Mouse (Mus musculus): ENCODE measurements around the gene Pik3cg. TPM values are rescaled to one million over a fixed set of nuclear protein-coding genes. Genes with fewer than 3 reads are reported as not detected.

Pik3cg gene
- polyA plus RNA-seq, 1 experiment from 2014 or later = 21.7 TPM

GRCm38 (mm10) chr12:32215143-32215542 lies 6.7 kb upstream of the Pik3cg start:
- Histone ChIP-seq H3K4me3 (ENCODE audit: inconsistent target) (no peak overlapping the region), H3K27ac (peak overlapping the region; percentile 84), H3K36me3 (ENCODE audit: inconsistent target) (no peaks in the 10 kb centered on the region), H3K79me2 (ENCODE audit: inconsistent target) (no peaks in the 10 kb centered on the region)
- WGBS (ENCODE audit: missing documents) = 9% methylated on average over 6 of the region's 6 CpGs

GRCm38 (mm10) chr12:32212702-32213101 lies 4.2 kb upstream of the Pik3cg start:
- no peak overlapping the region for H3K4me3 ChIP-seq (ENCODE audit: inconsistent target)
- WGBS (ENCODE audit: missing documents) = 43% methylated on average over 5 of the region's 5 CpGs
- no peak overlapping the region for H3K27ac ChIP-seq
- H3K36me3 ChIP-seq (ENCODE audit: inconsistent target) = no peaks in the 10 kb centered on the region
- peaks cover 2% of the 10 kb centered on the region for H3K79me2 ChIP-seq (ENCODE audit: inconsistent target)

- WGBS (ENCODE audit: missing documents) = 91% methylated on average over 5 of the region's 5 CpGs
- H3K36me3 ChIP-seq (ENCODE audit: inconsistent target) = no peaks in the 10 kb centered on the region
- no peak overlapping the region for H3K4me3 ChIP-seq (ENCODE audit: inconsistent target)
- no peak overlapping the region for H3K27ac ChIP-seq
- peaks cover 7% of the 10 kb centered on the region for H3K79me2 ChIP-seq (ENCODE audit: inconsistent target)
Observed at GRCm38 (mm10) chr12:32212156-32212555, 3.7 kb upstream of the Pik3cg start.

GRCm38 (mm10) chr12:32211257-32211656 lies 2.8 kb upstream of the Pik3cg start:
- 96% methylated on average over 4 of the region's 4 CpGs for WGBS (ENCODE audit: missing documents)
- Histone ChIP-seq H3K79me2 (ENCODE audit: inconsistent target) (peaks cover 16% of the 10 kb centered on the region), H3K4me3 (ENCODE audit: inconsistent target) (no peak overlapping the region), H3K27ac (no peak overlapping the region), H3K36me3 (ENCODE audit: inconsistent target) (no peaks in the 10 kb centered on the region)

GRCm38 (mm10) chr12:32208951-32209350 lies 492 bp upstream of the Pik3cg start:
- peak overlapping the region; percentile 67 for H3K4me3 ChIP-seq (ENCODE audit: inconsistent target)
- 0% methylated on average over 1 of the region's 2 CpGs for WGBS (ENCODE audit: missing documents)

GRCm38 (mm10) chr12:32207141-32207540 lies 1.3 kb downstream of the Pik3cg start:
- Histone ChIP-seq H3K36me3 (ENCODE audit: inconsistent target) (peaks cover 23% of the 10 kb centered on the region; the same call in 1 of the 2 replicates), H3K4me3 (ENCODE audit: inconsistent target) (peak overlapping the region; percentile 67), H3K79me2 (ENCODE audit: inconsistent target) (peaks cover 58% of the 10 kb centered on the region), H3K27ac (peak overlapping the region; percentile 98)
- WGBS (ENCODE audit: missing documents) = 0% methylated on average over 3 of the region's 3 CpGs

More at GRCm38 (mm10) chr12:32208951-32209350, 492 bp upstream of the Pik3cg start:
- peaks cover 20% of the 10 kb centered on the region; the same call in 1 of the 2 replicates for H3K36me3 ChIP-seq (ENCODE audit: inconsistent target)
- H3K27ac ChIP-seq = peak overlapping the region; percentile 98
- peaks cover 39% of the 10 kb centered on the region for H3K79me2 ChIP-seq (ENCODE audit: inconsistent target)

GRCm38 (mm10) chr12:32203695-32204094 lies 4.8 kb downstream of the Pik3cg start:
- no peak overlapping the region for H3K27ac ChIP-seq
- peaks cover 23% of the 10 kb centered on the region; the same call in 1 of the 2 replicates for H3K36me3 ChIP-seq (ENCODE audit: inconsistent target)
- WGBS (ENCODE audit: missing documents) = 55% methylated on average over 8 of the region's 8 CpGs
- H3K79me2 ChIP-seq (ENCODE audit: inconsistent target) = peaks cover 71% of the 10 kb centered on the region
- no peak overlapping the region for H3K4me3 ChIP-seq (ENCODE audit: inconsistent target)

- no peak overlapping the region for H3K27ac ChIP-seq
- no peak overlapping the region for H3K4me3 ChIP-seq (ENCODE audit: inconsistent target)
- WGBS (ENCODE audit: missing documents) = 97% methylated on average over 5 of the region's 5 CpGs
- peaks cover 31% of the 10 kb centered on the region; the same call in 1 of the 2 replicates for H3K36me3 ChIP-seq (ENCODE audit: inconsistent target)
- peaks cover 68% of the 10 kb centered on the region for H3K79me2 ChIP-seq (ENCODE audit: inconsistent target)
Observed at GRCm38 (mm10) chr12:32202583-32202982, 5.9 kb downstream of the Pik3cg start.

GRCm38 (mm10) chr12:32201932-32202331 lies 6.5 kb downstream of the Pik3cg start:
- peaks cover 37% of the 10 kb centered on the region; the same call in 1 of the 2 replicates for H3K36me3 ChIP-seq (ENCODE audit: inconsistent target)
- no peak overlapping the region for H3K4me3 ChIP-seq (ENCODE audit: inconsistent target)
- H3K79me2 ChIP-seq (ENCODE audit: inconsistent target) = peaks cover 61% of the 10 kb centered on the region
- H3K27ac ChIP-seq = no peak overlapping the region
- 89% methylated on average over 7 of the region's 7 CpGs for WGBS (ENCODE audit: missing documents)

- Histone ChIP-seq H3K36me3 (ENCODE audit: inconsistent target) (peaks cover 45% of the 10 kb centered on the region; the same call in 1 of the 2 replicates), H3K27ac (no peak overlapping the region), H3K4me3 (ENCODE audit: inconsistent target) (no peak overlapping the region), H3K79me2 (ENCODE audit: inconsistent target) (peaks cover 53% of the 10 kb centered on the region)
- 95% methylated on average over 6 of the region's 6 CpGs for WGBS (ENCODE audit: missing documents)
Observed at GRCm38 (mm10) chr12:32201070-32201585, 7.3 kb downstream of the Pik3cg start.

- H3K4me3 ChIP-seq (ENCODE audit: inconsistent target) = no peak overlapping the region
- 44% methylated on average over 16 of the region's 16 CpGs for WGBS (ENCODE audit: missing documents)
- H3K36me3 ChIP-seq (ENCODE audit: inconsistent target) = peaks cover 47% of the 10 kb centered on the region
- H3K27ac ChIP-seq = no peak overlapping the region
- H3K79me2 ChIP-seq (ENCODE audit: inconsistent target) = peaks cover 47% of the 10 kb centered on the region
Observed at GRCm38 (mm10) chr12:32200387-32201069, 7.9 kb downstream of the Pik3cg start.

GRCm38 (mm10) chr12:32199422-32199821 lies 9.0 kb downstream of the Pik3cg start:
- peaks cover 36% of the 10 kb centered on the region for H3K79me2 ChIP-seq (ENCODE audit: inconsistent target)
- H3K27ac ChIP-seq = peak overlapping the region; percentile 21; the same call in 1 of the 2 replicates
- H3K4me3 ChIP-seq (ENCODE audit: inconsistent target) = no peak overlapping the region
- H3K36me3 ChIP-seq (ENCODE audit: inconsistent target) = peaks cover 46% of the 10 kb centered on the region
- WGBS (ENCODE audit: missing documents) = 14% methylated on average over 4 of the region's 4 CpGs

GRCm38 (mm10) chr12:32198025-32198424 lies 10.4 kb downstream of the Pik3cg start:
- Histone ChIP-seq H3K27ac (no peak overlapping the region), H3K4me3 (ENCODE audit: inconsistent target) (no peak overlapping the region), H3K79me2 (ENCODE audit: inconsistent target) (peaks cover 22% of the 10 kb centered on the region), H3K36me3 (ENCODE audit: inconsistent target) (peaks cover 51% of the 10 kb centered on the region)
- WGBS (ENCODE audit: missing documents) = 92% methylated on average over 4 of the region's 4 CpGs

GRCm38 (mm10) chr12:32195000-32195399 lies 13.5 kb downstream of the Pik3cg start:
- no peak overlapping the region for H3K27ac ChIP-seq
- H3K79me2 ChIP-seq (ENCODE audit: inconsistent target) = no peaks in the 10 kb centered on the region
- H3K36me3 ChIP-seq (ENCODE audit: inconsistent target) = peaks cover 65% of the 10 kb centered on the region
- no peak overlapping the region for H3K4me3 ChIP-seq (ENCODE audit: inconsistent target)
- 90% methylated on average over 4 of the region's 4 CpGs for WGBS (ENCODE audit: missing documents)

GRCm38 (mm10) chr12:32194358-32194757 lies 14.1 kb downstream of the Pik3cg start:
- 79% methylated on average over 1 of the region's 1 CpGs for WGBS (ENCODE audit: missing documents)
- Histone ChIP-seq H3K36me3 (ENCODE audit: inconsistent target) (peaks cover 69% of the 10 kb centered on the region), H3K79me2 (ENCODE audit: inconsistent target) (no peaks in the 10 kb centered on the region), H3K27ac (no peak overlapping the region), H3K4me3 (ENCODE audit: inconsistent target) (no peak overlapping the region)
